Mouse (Mus musculus) fibroblast of lung, adult 2 months (primary cell): Measurements from ENCODE around the gene Uhrf2.

Experiments
- DNase-seq: peaks from one replicate; pipeline ENCODE4 v3.0.0-alpha.2; 2011; ENCODE audit warnings: low read depth

Uhrf2 gene

DNA sequence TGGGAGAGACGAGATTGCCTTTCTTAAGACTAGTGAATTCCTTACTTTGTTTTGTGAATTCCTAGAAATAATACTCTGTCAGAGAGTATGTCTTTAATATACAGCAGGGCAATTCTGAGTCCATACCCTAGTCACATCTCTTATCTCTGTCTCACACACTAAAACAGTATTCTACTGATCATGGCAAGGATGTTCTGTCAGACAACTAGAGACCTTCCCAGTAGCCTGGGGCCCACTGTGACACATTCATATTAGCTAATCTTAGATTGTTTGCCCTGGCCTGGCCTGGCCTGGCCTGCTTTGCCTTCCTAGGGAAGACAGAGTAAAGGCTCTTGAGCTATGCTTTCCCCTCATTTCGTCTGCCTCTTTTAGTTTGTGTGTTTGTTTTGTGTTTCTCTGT, 20.3 kb downstream of the Uhrf2 start:
- no peak for DNase-seq

DNA sequence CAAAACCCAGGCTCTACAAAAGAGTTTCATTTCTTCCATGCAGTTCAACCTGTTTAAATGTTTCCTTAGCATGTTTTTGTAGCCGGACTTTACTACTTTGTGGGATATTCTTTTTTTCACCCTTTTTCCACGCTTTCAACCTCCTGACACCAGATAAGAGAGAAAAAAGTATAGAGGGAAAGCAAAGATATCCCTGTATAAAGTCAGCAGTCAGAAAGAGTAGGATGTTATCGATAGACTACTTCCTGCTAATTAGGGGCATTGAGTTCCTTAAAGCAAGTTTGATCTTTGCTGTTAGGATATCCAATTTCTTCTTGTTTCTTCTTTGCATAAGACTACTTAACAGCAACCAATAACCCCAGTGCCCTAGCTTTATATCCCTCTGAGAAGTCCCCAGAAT, 21.2 kb downstream of the Uhrf2 start:
- no peak for DNase-seq

DNA sequence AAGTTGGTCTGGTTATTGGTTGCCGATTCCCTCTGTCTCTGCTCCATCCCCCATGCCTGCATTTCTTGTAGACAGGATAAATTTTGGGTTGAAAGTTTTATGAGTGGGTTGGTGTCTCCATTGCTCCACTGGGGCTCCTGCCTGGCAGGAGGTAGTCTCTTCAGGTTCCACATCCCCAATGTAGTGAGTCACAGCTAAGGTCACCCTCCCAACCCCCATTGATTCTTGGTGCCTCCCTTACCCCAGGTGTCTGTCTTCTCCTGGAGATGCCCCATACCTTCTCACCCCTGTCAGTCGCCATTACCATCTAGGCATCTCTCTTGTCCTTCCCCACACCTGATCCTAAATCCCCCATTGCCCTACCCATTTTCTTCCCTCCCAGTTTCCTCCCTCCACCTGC, 23.9 kb downstream of the Uhrf2 start:
- DNase-seq, result no peak

DNA sequence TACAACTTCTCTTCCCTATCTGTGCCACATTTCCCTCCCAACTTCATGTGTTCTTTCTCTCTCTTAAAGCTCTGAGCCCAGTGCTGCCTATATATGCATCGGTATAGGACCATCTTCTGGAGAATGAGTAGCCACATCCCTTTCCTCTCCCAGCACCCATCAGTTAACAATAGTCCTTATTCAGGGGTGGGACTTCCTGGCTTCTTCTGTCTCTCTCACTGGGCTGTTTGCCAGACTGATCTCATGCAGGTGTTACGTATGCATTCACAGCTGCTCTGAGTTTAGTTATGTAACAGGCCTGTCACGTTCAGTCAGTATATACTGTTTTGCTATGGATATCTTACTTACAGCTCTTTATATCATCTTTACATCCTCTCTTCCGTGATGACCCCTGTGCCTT, 35.5 kb downstream of the Uhrf2 start:
- no peak for DNase-seq

DNA sequence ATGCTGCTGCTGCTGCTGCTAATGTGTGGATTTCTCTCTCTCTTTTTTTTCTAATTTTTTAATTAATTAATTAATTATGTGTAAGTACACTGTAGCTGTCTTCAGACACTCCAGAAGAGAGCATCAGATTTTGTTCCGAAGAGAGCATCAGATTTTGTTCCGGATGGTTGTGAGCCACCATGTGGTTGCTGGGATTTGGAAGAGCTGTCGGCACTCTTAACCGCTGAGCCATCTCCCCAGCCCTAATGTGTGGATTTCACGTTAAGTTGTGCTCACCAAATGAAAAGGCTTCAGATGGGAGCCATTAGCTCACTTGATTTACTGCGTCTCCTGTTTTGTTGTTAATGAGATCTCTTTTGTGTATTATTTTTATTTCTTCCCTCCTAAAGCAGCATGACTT, 59.9 kb downstream of the Uhrf2 start:
- no peak for DNase-seq

DNA sequence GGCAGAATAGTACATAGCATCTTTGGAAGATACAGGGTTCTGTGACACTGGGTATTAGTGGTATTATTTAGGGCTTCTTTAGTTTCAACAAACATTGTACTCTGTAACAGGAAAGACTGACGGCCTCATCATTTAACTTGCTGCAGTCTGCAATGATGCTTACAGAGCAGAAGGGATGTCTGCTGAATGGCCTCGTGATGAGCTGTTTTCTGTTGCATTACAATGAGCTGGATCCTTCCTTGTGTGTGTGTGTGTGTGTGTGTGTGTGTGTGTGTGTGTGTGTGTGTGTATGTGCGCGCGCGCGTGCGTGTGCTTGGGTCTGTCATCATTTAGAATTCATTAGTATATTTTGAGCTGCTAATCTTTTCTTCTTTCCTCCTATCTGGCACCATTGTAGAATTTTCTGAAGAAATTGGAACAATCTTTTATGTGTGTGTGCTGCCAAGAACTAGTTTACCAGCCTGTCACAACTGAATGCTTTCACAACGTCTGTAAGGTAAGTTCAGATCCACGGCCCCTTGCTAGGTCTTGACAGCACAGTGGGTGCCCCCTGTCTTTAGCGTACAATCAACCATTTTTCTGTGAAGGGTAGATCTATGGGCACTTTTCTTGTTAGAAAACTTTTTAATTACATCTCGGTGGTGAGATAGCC, 61.5 kb downstream of the Uhrf2 start:
- no peak for DNase-seq

DNA sequence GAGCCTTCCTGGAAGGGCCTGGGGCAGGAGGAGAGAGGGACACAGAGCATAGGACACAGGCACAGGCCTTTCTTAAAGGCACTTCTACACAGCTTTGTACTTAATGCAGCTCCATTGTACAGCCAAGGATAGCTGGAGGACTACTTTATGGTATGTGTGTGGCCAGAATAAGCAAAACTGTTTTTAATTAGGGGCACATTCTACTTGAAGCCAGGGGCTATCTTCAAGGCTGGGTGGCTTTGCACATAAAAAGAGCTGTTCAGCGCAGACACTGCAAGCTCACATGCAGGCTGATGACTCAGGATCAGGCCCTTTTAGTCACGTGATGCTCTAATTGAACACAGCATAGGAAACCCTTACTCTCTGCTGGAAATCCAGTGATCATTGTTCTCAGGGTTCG, 65.9 kb downstream of the Uhrf2 start:
- peak; percentile 77 for DNase-seq

DNA sequence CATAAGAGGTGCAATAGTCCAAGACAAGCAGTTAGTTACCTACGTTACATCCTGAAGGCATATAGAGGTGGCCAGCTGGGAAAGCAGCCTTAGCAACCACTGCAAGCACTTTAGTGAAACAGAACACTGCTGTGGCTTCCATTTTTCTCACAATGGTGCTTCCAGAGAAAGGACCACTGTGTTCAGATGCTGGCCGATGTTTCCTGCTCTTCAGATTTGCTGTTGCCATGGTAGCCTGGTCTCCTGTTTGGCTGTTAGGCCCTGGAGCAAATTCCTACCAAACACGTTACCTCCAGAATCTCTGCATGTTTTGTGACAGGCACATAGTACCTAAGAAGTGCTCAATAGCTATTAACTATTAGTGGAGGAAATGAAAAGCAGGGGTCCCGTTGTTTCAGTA, 66.7 kb downstream of the Uhrf2 start:
- DNase-seq, result no peak

DNA sequence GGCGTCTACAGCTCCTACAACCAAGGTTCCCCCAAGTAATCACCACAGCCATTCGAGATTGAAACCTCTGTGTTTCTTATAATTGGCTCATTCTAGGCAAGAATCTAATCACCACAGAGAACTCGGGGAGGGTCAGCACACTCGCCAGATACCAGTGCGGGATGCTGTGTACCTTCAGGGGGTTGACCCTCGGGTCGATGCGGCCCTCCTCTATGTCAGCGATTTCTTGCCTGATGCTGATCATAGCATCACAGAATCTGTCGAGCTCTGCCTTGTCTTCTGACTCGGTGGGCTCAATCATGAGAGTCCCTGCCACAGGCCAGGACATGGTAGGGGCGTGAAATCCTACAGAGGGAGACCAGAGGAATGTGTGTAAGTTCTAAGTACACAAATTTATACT, 70.3 kb downstream of the Uhrf2 start:
- no peak for DNase-seq

DNA sequence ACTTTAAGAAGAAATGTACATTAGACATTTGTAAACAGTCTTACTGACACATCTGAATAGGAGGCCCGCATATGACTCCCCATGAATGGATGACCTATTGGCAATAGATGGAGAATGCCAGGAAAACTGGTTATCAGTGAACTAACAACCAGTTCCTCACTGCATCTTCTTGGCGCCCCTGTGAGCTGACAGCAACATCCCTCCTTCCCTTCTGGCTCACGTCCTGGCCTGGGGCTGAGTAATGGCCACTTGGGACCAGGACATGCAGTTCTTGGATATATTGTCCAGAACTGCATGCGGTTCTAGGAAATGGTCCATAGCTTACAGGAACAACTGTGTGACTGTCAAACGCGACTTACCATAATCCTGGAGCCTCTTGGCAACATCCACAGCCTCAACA, 72.3 kb downstream of the Uhrf2 start:
- no peak for DNase-seq

DNA sequence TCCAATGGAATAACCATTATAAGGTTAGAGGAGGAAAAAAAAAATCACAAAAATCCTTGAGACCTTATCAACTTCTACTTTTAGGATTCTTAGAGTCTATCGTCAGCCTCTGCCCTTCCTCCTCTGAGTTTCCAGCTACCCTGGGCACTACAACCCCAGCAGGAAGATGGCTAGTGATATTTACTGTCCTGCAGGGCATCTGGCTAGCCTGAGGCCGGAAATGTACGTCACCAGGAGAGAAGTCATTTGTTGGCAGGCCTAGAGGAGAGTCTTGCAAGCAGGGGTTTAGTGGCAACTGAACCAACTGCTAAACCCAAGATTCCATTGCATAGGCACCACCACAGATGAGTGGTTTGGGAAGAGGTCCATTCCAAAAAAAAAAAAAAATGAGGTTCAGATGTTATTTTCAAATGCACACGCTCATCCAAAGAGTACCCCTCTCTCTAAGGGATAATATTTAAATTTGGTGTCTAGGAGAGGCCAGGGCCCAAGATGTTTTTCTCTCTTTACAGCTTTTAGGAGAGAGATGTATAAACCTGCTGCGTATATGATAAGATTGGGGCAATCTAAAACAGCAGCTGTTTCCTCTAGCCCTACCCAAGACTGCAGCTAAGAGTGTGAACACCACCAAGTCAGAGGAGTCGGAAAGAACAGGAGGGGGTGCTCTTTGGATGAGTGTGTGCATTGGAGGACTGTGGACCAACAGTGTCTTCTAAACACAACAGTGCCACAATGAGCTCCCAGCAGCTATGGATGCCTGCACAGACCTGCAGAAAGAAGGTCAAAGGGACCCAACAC, 74.9 kb downstream of the Uhrf2 start:
- DNase-seq, result no peak

DNA sequence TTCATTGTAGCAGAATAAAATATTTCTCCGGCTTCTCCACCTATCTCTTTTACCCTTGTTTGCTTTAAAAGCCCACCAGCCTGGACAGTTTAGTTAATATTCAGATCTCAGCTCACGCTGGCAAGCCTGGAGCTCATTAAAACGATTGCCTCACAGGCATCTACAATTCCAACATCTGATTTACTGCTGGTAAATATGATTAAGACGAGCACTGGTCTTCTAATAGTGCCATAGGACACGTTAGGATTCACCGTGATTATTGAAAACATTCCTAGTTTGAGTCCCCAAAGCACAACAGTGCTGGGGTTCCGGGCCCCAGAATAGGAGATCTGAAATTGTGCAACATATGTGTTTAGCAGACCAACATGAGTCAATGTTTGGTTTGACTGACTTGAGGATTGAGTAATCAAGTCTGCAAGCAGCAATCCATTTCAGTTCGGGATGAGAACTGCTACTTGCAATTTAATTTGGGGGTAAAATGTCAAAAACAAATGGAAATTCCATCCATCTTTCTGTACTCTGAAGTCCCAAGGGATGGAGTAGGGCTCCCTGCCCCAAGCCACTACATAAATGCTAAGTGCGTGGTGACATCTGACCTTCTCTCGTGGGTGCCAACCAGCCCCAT, 77.0 kb downstream of the Uhrf2 start:
- peak; percentile 83 for DNase-seq

DNA sequence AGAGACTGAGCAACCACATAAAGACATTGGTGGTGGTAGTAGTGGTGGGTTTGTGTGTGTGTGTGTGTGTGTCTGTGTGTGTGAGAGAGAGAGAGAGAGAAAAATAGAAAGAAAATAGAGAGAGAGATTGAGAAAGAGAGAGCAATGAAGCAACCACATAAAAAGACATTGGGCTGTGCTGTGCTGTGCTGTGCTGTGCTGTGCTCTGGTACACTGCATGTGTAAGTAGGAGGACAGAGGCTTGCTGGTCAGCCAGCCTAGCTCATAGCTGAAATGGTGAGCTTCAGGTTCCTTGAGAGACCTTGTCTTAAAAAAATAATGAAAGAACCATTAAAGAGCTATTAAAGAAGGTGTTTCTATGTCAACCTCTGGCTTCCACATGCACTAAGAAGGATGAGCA, 78.3 kb downstream of the Uhrf2 start:
- DNase-seq, result no peak

DNA sequence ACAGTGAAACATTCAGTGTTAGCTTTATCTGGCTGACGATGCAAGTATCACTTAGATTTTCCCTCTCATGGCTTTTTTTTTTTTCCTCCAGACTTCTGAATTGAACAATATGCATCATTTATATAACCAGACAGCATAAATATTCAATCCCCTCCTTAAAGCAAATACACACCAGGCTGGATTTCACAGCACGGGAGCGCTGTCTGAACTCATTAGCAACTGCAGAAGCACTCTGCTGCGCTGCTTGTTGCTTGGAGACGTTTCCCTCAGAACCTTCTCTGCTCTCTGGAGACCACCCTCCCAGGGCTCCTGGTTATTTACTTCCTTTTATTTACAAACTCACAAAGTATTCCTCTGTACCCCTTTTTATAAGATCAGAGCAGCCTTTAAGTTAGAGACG, 78.8 kb downstream of the Uhrf2 start:
- no peak for DNase-seq

DNA sequence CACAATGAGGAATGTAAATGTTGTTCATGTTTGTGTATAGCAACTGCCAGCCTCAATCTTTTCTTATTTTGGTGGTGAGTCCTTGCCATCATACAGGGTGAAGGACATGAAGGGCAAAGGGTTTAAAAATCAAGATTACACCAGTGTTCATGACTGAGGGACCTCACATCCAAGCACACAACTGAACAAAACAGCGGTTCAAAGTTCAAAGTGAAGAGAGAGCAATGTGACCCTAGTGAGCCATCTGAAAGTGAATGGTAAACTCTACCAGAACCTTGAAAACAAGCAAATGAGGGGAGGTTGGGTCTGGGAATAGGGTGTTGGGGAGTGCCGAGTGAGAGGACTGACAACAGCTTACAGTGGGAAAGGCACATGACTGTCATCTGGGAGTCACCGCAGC, 81.1 kb downstream of the Uhrf2 start:
- no peak for DNase-seq

DNA sequence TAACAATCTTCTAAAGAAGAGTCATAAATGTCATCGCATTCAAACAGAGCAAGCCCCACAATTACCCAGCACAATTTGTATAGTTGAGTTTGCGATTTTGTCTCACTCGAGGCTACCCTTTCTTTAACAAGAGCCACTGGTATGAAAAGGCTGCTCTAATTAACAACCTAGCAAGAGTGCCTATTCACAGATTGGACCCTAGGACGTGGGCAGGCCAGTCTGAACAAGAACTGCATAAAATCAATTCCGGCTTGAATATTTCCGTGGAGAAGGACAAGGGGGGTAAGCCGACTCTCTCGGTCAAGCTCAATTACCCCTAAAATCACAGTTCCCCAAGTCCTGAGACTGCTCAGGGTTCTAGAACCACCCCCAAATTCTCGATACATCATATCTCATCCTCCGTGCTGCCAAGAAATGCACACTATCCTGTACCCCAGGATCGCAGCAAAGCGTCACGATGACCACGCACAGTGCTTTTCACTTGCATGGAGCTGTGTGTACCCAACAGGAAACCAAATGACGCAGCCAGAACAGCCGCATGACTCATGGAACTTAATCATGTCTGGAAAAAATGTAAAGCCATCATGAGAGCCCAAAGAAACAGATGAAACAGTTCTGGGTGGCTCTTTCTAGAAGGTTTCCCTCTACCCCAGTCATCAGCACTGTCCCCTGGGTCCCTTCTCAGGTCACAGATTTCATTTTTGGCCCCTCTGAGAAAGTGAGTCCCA, 82.8 kb downstream of the Uhrf2 start:
- DNase-seq, result no peak

DNA sequence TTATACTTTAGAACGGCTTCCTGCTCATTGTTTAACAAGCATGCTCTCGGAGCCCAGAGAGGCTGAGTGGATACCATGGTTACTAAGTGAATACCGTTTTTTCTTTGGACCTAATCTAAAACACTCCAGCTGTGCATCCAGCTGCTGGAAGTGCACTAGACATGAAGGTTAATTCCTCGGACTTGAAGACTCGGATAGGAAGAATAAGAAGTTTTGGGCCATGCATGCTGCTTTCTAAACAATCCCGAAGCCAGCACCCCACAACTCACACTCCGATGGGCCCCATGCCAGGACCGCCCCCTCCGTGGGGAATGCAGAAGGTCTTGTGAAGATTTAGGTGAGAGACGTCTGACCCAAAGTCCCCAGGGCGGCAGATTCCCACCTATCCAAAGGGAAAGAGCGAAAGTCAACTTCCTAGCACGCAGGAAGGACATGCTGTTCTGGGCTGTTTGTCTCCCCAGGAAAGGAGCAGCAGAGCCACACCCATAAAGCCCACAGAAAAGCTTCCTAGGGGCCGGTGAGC, 84.7 kb downstream of the Uhrf2 start:
- no peak for DNase-seq

DNA sequence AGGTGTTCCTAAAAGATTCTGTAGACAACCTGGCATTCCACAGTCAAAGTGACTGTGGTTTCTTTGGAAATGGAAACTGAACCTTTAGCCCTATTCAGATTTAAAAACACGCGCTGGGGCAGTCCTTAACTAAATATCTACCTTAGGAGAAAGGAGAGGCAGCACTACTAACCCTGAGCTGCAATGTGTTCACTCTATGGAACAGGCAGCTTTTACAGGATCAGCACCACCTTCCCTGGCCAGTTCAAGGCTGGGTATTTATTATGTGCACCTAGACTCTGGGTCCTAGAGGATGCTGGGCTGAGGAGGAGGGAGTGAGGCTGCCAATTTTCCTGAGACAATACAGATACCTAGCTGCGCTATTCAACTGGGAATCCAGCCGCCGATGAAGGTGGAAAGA, 85.3 kb downstream of the Uhrf2 start:
- DNase-seq, result no peak

DNA sequence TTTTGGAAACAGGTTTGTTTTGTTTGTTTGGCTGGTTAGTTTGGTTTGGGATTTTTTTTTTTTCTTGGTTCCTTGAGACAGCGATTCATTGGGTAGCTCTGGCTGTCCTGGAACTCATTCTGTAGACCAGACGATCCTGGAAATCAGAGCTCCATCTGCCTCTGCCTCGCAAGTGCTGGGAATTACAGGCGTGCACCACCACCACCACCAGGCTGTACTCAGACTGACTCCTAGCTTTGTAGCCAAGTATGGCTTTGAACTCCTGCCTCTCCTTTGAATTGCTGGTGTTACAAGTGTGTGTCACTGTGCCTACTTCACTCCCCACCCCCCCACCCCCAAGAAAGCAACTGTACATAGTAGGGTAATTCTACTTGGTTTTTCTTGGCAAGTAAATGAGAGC, 86.9 kb downstream of the Uhrf2 start:
- DNase-seq, result no peak

DNA sequence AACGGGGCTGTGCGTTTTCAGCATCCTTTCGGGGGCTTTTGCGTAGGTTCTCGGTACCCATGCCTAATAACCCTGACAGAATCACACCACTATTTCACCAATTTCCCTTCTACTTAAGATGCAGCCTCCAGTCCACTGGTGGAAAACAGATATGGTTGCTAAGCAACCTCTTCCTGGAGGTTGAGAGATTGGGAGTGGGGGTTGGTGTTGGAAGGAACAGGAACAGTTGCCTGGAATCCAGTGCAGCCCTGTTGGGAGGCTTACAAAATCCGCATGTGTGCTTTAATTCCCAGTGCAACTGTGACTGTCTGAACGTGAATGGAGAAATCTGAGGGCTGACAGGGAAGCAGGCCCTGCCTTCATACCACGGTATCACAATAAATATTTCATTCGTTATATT, 87.5 kb downstream of the Uhrf2 start:
- DNase-seq, result no peak

DNA sequence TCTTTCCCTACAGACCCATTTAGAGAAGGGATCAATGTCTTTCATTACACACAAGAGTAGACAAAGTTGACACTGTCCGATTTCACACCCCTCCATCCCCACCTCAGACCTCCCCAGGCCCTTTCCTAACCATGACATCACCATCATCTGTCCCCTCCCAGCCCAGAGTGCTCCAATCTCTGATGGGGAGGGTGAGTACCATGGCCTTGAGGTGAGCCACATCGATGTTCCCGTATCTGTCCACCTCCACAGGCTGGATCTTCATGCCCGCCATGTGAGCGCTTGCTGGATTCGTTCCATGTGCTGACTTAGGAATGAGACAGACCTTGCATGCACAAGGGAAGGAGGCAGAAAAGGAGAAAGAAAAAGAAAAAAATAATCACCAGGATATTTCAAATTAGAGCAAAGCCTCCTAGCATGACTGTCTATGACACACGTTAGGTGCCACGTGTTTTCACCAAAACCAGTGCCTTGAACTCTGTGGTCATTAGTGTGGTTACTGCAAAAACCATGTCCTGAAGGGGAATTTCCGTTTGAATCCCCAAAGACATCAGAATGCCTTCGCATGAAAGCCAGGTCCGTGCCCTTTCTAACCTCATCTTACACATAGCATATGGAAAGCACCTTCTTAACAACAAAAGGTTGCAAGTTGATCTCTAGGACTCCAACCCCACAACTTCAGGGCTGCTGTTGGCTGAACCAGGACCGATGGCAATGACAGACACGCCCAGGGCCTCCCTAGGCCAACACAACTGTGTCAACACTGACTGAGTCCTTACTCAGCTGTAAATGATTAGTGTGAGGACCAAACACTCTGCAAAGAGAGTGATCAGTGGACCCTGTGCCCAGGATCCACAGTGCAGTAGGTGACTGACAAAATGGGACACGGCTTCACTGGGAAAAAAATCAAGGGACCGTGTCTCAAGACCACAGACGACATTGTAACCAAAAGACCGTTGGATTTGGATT, 88.3 kb downstream of the Uhrf2 start:
- DNase-seq, result no peak
